Mouse (Mus musculus) bone marrow macrophage, adult 2 months (primary cell): Measurements from ENCODE around the gene Uvrag. TPM values are rescaled to one million over a fixed set of nuclear protein-coding genes. Genes with fewer than 3 reads are reported as not detected.

ENCODE experiments used
- H3K27ac ChIP-seq: 2 replicates; pipeline ENCODE4 v1.5.1; 2012; ENCODE audit warnings: low read depth, low read length; ENCODE audit not compliant: insufficient read depth
- H3K4me1 ChIP-seq: 2 replicates; pipeline ENCODE4 v1.6.1; 2012; ENCODE audit warnings: low read length; ENCODE audit not compliant: control insufficient read depth, insufficient read depth
- H3K4me3 ChIP-seq: 2 replicates; pipeline ENCODE4 v1.5.1; 2012; ENCODE audit warnings: mild to moderate bottlenecking, low read length, moderate library complexity; ENCODE audit not compliant: insufficient read depth
- CTCF ChIP-seq: IDR thresholded peaks from 2 replicates; pipeline ENCODE4 v1.5.1; 2012; ENCODE audit warnings: low read depth, mild to moderate bottlenecking, low read length, moderate library complexity
- POLR2A ChIP-seq: IDR thresholded peaks from 2 replicates; pipeline ENCODE4 v1.6.1; 2012; ENCODE audit warnings: mild to moderate bottlenecking, low read depth, low read length, borderline replicate concordance
- polyA plus RNA-seq: library from polyadenylated mRNA; stranded (reverse); fragments of >200 nt; gene quantifications from 2 replicates; pipeline ENCODE4 v1.2.4, GENCODE M21; 2012; ENCODE audit not compliant: missing spikeins, insufficient read depth, insufficient read length

The Uvrag gene
- polyA plus RNA-seq, 1 experiment, result 61.3 TPM

DNA sequence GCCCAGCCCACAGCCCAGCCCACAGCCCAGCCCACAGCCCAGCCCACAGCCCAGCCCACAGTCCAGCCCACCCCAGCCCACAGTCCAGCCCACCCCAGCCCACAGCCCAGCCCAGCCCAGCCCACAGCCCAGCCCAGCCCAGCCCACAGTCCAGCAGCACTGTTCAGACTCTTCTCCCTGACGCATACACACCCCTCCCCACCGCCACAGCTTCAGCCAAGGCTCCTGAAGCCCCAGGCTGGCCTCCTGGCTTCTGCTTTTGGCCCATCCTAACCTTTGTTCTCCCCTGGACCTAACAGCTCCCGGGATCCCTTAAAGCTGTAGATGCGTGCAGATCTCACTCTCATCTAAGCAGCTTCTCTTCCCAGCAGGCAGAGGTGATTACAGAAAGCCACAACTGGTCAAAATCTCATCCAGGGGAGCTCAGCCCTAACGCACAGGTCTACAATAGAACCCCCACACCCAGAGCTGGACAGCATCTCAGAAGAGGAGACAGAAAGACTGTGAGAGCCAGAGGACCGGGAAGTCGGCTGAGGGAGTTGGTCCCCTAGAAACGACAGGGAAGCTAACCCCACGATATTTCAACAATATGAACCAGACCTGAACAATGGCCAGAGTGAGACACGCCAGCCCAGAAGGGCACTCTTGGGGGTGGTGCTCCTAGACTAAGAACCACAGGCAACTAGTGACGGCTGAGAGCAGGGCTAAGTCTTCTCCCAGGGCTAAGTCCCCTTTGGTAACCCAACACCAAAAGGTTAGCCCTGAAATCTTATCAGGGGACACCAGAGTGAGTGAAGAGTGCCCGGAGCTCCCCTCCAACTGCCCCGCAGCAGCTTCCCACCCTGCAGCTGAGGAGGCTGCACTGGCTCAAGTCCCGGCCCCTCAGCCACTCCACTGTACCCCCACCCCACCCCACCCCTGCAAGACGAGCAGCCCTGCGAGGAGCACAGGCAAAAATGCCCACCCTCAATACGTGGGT is 14.7 kb upstream of the Uvrag start:
- Histone ChIP-seq H3K27ac (no peak overlapping the region), H3K4me1 (peaks cover 21% of the 10 kb centered on the region), H3K4me3 (no peak overlapping the region)
- TF ChIP-seq CTCF, result no peak
- TF ChIP-seq POLR2A, result no peak

DNA sequence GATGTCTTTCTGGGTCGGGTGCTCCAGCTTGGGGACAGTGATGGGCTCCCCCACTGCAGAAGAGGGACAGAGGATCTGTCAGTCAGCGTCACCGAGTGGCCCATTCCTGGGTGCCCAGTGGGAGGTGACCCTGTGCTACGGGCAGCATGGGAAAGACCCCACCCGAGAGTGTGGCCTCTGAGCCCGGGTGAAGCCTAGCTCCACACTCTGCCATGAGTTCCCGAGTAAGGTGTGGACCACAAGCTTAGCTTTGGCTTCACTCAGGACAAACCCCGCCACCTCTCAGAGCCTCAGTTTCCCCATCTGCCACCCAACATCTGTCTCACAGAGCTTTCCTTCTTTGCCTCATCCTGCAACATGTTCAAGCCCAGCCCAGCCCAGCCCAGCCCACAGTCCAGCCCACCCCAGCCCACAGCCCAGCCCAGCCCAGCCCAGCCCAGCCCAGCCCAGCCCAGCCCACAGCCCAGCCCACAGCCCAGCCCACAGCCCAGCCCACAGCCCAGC is 13.8 kb upstream of the Uvrag start:
- Histone ChIP-seq H3K4me1 (peaks cover 21% of the 10 kb centered on the region), H3K27ac (no peak overlapping the region), H3K4me3 (no peak overlapping the region)
- no peak for TF ChIP-seq POLR2A
- TF ChIP-seq CTCF, result no peak

DNA sequence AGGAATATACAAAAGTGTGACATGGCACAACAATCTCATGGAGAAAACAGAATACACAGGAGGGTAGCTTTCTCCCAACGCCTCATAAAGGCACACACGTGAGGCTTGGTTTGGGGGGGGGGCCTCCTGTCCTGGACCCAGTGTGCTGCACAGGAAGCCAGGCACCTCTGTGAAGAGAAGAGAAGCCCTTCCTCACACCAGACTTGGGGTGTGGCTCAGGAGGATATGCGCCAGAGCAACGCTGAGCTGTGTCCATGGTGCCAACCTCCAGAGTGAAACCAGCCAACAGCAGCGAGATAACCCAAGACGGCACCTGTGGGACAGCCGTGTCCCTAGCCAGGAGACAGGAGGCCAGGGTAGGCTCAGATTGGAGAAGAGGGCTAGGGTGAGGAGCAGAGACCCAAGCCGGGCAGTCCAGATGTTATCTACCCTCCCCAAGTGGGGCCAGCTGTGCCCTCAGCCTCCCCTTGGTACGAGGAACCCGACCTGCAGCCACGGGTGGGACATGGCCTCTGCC is 12.8 kb upstream of the Uvrag start:
- H3K4me3 ChIP-seq, result no peak overlapping the region
- no peak overlapping the region for H3K27ac ChIP-seq
- TF ChIP-seq CTCF, result no peak
- no peak for TF ChIP-seq POLR2A
- peaks cover 22% of the 10 kb centered on the region for H3K4me1 ChIP-seq

DNA sequence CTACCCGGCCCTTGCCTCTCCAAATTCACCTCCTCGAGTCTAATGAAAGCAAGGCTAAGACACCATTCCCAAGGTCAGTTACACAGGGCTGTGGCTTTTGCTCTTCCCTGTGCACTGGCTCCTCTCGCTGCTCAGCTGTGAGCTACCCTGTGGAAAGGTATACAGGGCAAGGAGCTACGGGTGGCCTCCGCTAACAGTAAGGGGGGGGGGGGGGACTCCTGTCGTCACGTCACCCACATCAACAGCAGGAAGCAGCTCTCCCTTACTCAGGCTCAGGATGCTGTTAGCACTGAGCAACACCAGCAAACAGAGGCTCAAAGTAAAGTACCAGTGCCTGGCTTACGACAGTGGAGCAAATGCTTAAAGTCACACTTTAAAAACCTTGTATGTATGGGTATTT is 11.8 kb upstream of the Uvrag start:
- no peak overlapping the region for H3K4me3 ChIP-seq
- TF ChIP-seq POLR2A (no peak), CTCF (no peak)
- H3K4me1 ChIP-seq, result peaks cover 25% of the 10 kb centered on the region
- no peak overlapping the region for H3K27ac ChIP-seq

DNA sequence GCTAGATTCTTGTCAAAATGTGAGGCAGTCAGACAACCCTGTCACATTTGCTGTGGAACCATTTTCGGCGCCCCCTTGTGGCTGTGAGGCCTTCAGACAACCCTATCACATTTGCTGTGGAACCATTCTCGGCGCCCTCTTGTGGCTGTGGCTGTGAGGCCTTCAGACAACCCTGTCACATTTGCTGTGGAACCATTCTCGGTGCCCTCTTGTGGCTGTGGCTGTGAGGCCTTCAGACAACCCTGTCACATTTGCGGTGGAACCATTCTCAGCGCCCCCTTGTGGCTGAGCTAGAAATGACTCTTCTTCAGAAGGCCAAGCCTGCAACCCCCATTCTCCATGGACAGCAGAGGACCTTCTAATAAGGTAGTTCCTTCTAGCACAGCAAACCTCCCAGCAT is 10.4 kb upstream of the Uvrag start:
- peak; percentile 100 for TF ChIP-seq CTCF
- no peak for TF ChIP-seq POLR2A
- Histone ChIP-seq H3K4me1 (peaks cover 38% of the 10 kb centered on the region), H3K4me3 (no peak overlapping the region), H3K27ac (no peak overlapping the region)

DNA sequence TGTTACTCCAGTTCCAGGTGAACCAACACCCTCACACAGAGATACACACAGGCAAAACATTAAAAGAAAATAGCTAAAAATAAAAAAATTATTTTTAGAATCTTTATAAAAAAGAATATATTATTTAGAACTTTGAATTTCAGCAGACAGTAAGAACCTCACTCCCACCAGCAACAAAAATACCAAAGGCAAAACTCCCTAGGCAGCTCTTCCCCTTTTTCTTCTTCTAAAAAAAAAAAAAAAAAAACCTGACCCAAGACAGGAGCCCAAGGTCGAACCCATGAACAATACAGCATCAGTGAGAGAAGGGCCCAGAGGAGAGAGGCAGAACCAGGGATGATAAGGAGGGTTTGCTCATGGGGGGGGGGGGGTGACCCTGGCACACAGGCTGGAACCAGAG is 8.1 kb upstream of the Uvrag start:
- Histone ChIP-seq H3K4me1 (peaks cover 49% of the 10 kb centered on the region), H3K4me3 (no peak overlapping the region), H3K27ac (no peak overlapping the region)
- no peak for TF ChIP-seq POLR2A
- no peak for TF ChIP-seq CTCF

DNA sequence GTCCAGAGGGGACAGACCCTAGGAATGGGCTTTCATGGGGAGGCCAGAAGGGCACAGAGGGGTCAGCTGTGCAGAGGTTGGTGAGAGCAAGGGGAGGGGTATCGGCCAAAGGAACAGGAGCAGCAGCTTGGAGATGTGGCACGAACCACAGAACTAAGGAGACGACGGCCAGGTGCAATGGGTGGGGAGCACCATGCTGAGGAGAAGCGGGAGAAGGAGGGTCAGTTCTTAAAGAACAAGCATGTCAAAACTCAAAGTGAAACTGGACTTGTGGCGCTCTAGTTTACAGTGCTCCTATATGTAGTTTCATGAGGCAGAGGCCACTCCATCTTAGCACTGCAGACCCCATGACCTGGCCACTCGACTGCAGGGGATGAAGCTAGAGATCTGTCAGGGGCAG is 6.6 kb upstream of the Uvrag start:
- no peak overlapping the region for H3K4me3 ChIP-seq
- peaks cover 63% of the 10 kb centered on the region for H3K4me1 ChIP-seq
- TF ChIP-seq CTCF (no peak), POLR2A (no peak)
- peak overlapping the region; percentile 87 for H3K27ac ChIP-seq

DNA sequence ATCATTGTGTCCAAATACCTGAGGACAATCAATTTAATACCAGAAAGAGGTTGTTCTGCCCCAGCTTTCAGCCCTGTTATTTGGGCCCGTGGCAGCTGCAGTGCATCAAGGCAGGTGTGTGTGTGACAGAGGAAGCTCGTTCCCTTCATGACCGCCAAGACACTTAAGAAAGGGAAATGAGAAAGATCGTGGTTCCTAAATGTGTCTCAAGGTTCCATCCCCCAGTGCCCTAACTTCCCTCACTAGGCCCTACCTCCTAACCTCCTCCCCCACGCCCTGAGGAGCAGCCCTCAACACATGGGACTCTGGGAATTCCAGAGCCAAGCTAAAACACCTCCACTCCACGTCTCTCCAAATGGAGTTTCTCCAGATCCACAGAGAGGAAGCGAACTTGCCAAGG is 6.0 kb upstream of the Uvrag start:
- no peak for TF ChIP-seq CTCF
- no peak for TF ChIP-seq POLR2A
- H3K4me3 ChIP-seq, result no peak overlapping the region
- H3K27ac ChIP-seq, result peak overlapping the region; percentile 87
- peaks cover 67% of the 10 kb centered on the region for H3K4me1 ChIP-seq

DNA sequence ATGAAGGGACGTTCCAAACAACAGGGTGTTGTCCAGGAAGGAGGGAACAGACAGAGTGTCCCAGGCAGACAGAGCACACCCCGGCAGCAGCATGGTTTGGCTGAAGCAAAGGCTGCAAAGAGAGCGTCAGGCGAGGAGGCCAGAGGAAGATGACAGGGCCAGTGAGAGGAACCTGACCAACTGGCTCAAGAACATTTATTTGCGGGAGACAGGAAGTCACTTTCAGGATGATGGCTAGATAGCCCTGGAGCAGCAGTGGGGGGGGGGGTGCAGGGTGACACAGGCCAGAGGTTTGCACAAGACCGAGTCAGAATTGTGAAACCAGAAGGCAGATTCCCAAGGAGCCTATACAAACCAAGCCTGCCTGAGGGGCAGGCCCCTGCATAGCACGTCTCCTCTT is 5.1 kb upstream of the Uvrag start:
- Histone ChIP-seq H3K4me3 (no peak overlapping the region), H3K4me1 (peaks cover 63% of the 10 kb centered on the region), H3K27ac (peak overlapping the region; percentile 87)
- no peak for TF ChIP-seq POLR2A
- TF ChIP-seq CTCF, result no peak

DNA sequence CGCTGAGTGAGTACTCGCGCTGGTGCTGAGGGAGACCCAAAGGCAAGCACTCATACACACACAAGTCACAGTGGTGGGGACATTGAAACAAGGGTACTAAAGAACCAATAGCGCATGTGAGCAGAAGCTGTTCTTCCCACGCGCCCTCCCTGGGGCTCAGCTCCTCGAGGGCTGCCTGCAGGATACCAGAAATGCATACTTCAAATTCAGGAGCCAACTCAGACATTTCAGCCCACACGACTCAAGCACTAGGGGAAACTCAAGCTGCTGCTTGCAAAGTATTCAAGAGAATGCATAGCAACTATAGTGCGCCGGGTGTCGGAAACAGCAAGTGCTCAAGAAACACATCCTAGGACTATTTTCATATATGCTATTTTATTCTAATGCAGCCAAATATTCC is 3.7 kb upstream of the Uvrag start:
- TF ChIP-seq POLR2A (no peak), CTCF (no peak)
- H3K27ac ChIP-seq, result no peak overlapping the region
- H3K4me3 ChIP-seq, result no peak overlapping the region
- H3K4me1 ChIP-seq, result peaks cover 63% of the 10 kb centered on the region

DNA sequence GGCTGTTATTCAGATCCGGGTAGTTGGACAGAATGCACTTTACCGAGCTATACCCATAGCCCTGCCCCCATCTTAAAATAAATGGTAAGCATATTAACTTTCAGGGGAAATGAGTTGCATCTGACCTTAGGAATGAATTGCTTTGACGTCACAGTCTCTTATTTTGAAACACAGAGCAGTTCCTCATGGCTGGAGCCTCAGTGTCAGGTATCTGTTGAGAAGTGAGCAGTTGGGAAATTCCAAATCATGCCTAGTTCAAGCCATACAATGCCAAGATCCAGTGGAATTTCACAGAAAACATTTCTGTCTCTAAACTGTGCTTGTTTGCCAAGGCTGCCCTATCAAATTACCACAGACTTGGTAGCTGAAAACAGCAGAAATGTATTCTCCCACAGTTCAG is 2.3 kb upstream of the Uvrag start:
- H3K4me3 ChIP-seq, result no peak overlapping the region
- TF ChIP-seq POLR2A (no peak), CTCF (no peak)
- H3K27ac ChIP-seq, result peak overlapping the region; percentile 27
- H3K4me1 ChIP-seq, result peaks cover 55% of the 10 kb centered on the region
